Mouse (Mus musculus) embryonic facial prominence, embryonic 15.5 days (tissue): ENCODE measurements around the gene Ccl12. TPM values are rescaled to one million over a fixed set of nuclear protein-coding genes. Genes with fewer than 3 reads are reported as not detected.

Experiments used
- ATAC-seq: fragments of 200-750 bp; cut with Nextera tagmentation; 2 replicates; pipeline ENCODE4 v1.8.0; 2017; ENCODE audit warnings: low read depth, moderate TSS enrichment; ENCODE audit not compliant: insufficient number of reproducible peaks, low FRiP score, low TSS enrichment
- H3K27ac ChIP-seq: fragments of 300-500 bp; sonication (generic); replicated peaks from 2 replicates; pipeline ENCODE4 v1.5.1; 2015; ENCODE audit warnings: mild to moderate bottlenecking, inconsistent platforms
- H3K27me3 ChIP-seq: fragments of 300-500 bp; sonication (generic); 2 replicates; pipeline ENCODE4 v1.6.1; 2015; ENCODE audit warnings: inconsistent platforms
- H3K36me3 ChIP-seq: fragments of 300-500 bp; sonication (generic); 2 replicates; pipeline ENCODE4 v1.6.1; 2015; ENCODE audit warnings: mild to moderate bottlenecking, inconsistent platforms
- H3K4me1 ChIP-seq: fragments of 300-500 bp; sonication (generic); 2 replicates; pipeline ENCODE4 v1.6.1; 2015; ENCODE audit warnings: inconsistent platforms
- H3K4me2 ChIP-seq: fragments of 300-500 bp; sonication (generic); replicated peaks from 2 replicates; pipeline ENCODE4 v1.6.1; 2015; ENCODE audit warnings: mild to moderate bottlenecking, inconsistent platforms
- H3K4me3 ChIP-seq: fragments of 300-500 bp; sonication (generic); replicated peaks from 2 replicates; pipeline ENCODE4 v1.5.1; 2015; ENCODE audit warnings: mild to moderate bottlenecking, inconsistent platforms
- H3K9ac ChIP-seq: fragments of 300-500 bp; sonication (generic); 2 replicates; pipeline ENCODE4 v1.6.1; 2015; ENCODE audit warnings: inconsistent platforms
- H3K9me3 ChIP-seq: fragments of 300-500 bp; sonication (generic); replicated peaks from 2 replicates; pipeline ENCODE4 v1.6.1; 2016; ENCODE audit warnings: inconsistent platforms
- WGBS: fragments of 180-500 bp; shearing (Covaris S2); methylation state at CpG from one replicate; pipeline ENCODE4 v1.1.7; 2015; 5-methylcytosine and 5-hydroxymethylcytosine counted together
- polyA plus RNA-seq: library from polyadenylated mRNA; unstranded; fragments of >200 nt; fragmentation: Nextera tagmentation; extraction: Ambion mirVana; gene quantifications from 2 replicates; pipeline ENCODE4 v1.2.1, GENCODE M21; 2015

The Ccl12 gene
- 6.1 and 6.2 TPM in 2 replicates for polyA plus RNA-seq

DNA sequence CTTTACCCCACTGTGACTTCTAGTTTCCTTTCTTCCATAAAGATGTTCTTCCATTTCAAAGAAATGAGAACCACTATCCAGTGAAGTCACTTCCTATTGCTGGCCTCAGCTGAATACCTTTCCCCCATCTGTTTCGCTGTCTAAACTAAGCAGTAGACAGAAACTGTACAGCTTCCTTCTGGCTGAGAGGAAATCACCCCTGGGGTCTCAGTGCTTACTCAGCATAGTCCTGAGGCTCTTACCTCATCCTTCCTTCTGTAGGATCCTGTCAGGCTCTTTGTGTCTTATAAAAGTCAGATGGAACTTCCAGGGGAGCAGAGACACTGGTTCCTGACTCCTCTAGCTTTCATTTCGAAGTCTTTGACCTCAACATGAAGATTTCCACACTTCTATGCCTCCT is at the start of gene Ccl12:
Ccl12 (plus strand) TSS at position 317 of the 400 bp plus-strand sequence.
- Histone ChIP-seq H3K4me2 (no peak within 1 kb of the TSS), H3K27ac (no peak within 1 kb of the TSS), H3K4me3 (no peak within 1 kb of the TSS), H3K9me3 (no peaks in the 10 kb centered on the region), H3K4me1 (no peaks in the 10 kb centered on the region), H3K36me3 (no peaks in the 10 kb centered on the region), H3K9ac (no peak within 1 kb of the TSS), H3K27me3 (no peaks in the 10 kb centered on the region)
- ATAC-seq, result no peak
- WGBS, result 58% methylated on average over 2 of the region's 2 CpGs

- 81% methylated on average over 7 of the region's 7 CpGs for WGBS
- Histone ChIP-seq H3K9me3 (no peaks in the 10 kb centered on the region), H3K27ac (no peak overlapping the region), H3K4me2 (no peak overlapping the region), H3K36me3 (no peaks in the 10 kb centered on the region), H3K4me1 (no peaks in the 10 kb centered on the region), H3K27me3 (no peaks in the 10 kb centered on the region), H3K4me3 (no peak overlapping the region), H3K9ac (no peak overlapping the region)
- ATAC-seq, result no peak
Observed at GRCm38 (mm10) chr11:82053849-82054248, 47.8 kb upstream of the Ccl12 start.

DNA sequence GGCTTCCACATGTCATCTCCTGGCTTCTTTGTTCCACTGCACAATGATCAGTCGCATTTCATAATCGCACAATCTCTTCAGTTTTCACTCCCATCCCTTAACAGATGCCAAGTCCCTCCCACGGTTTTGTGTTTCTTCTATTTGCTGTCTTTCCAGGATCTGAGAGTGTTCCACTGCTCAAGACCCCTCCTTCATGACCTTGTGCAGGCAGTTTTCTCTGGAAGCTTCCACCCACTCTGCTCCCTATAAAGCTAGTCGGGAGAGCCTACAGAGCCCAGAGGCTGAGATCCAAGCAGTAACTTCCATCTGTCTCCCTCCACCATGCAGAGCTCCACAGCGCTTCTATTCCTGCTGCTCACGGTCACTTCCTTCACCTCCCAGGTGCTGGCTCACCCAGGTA is 44.0 kb upstream of the Ccl12 start, which contains the start of gene Ccl11:
Ccl11 (plus strand) TSS at position 178 of the 400 bp plus-strand sequence.
- Histone ChIP-seq H3K9ac (no peak within 1 kb of the TSS), H3K4me2 (no peak within 1 kb of the TSS)

GRCm38 (mm10) chr11:82062226-82062625 is 39.4 kb upstream of the Ccl12 start:
- no peak overlapping the region for H3K9ac ChIP-seq
- H3K9me3 ChIP-seq, result no peaks in the 10 kb centered on the region
- H3K4me1 ChIP-seq, result no peaks in the 10 kb centered on the region
- H3K4me3 ChIP-seq, result no peak overlapping the region
- no peak overlapping the region for H3K4me2 ChIP-seq
- peaks cover 3% of the 10 kb centered on the region; the same call in 1 of the 2 replicates for H3K27me3 ChIP-seq
- WGBS, result 34% methylated on average over 3 of the region's 3 CpGs
- no peak overlapping the region for H3K27ac ChIP-seq
- ATAC-seq, result no peak
- H3K36me3 ChIP-seq, result no peaks in the 10 kb centered on the region

More for the DNA sequence above, 44.0 kb upstream of the Ccl12 start, which contains the start of gene Ccl11:
- H3K9me3 ChIP-seq, result no peaks in the 10 kb centered on the region
- no peak for ATAC-seq
- H3K27me3 ChIP-seq, result no peaks in the 10 kb centered on the region
- H3K4me1 ChIP-seq, result no peaks in the 10 kb centered on the region
- no peak within 1 kb of the TSS for H3K4me3 ChIP-seq
- WGBS, result 67% methylated on average over 6 of the region's 6 CpGs
- no peak within 1 kb of the TSS for H3K27ac ChIP-seq
- H3K36me3 ChIP-seq, result no peaks in the 10 kb centered on the region

DNA sequence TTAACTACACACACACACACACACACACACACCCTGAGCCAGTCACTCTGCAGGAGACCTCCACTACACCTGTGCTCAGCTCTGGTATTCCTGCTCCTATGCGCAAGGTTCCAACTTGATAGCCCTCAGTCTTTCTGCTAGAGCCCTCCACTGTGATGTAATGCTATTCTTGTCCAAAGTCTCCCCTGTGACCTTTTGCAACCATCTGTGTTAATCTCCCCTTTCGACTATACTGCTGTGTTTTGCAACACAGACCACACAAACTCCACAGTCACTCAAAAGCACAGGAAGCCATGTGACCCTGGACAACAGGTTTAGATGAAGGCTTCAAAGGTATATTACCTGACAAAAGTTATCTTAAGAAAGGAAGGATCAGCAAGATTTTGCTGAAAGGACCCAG is 38.2 kb upstream of the Ccl12 start:
- WGBS, result 83% methylated on average over 2 of the region's 2 CpGs
- Histone ChIP-seq H3K4me2 (no peak overlapping the region), H3K27me3 (peaks cover 3% of the 10 kb centered on the region; the same call in 1 of the 2 replicates), H3K9me3 (no peaks in the 10 kb centered on the region), H3K36me3 (no peaks in the 10 kb centered on the region), H3K4me3 (no peak overlapping the region), H3K4me1 (no peaks in the 10 kb centered on the region), H3K27ac (no peak overlapping the region), H3K9ac (no peak overlapping the region)
- ATAC-seq, result no peak

- no peak overlapping the region for H3K27ac ChIP-seq
- H3K9ac ChIP-seq, result no peak overlapping the region
- H3K36me3 ChIP-seq, result no peaks in the 10 kb centered on the region
- H3K27me3 ChIP-seq, result peaks cover 3% of the 10 kb centered on the region; the same call in 1 of the 2 replicates
- 78% methylated on average over 7 of the region's 7 CpGs for WGBS
- no peak overlapping the region for H3K4me3 ChIP-seq
- ATAC-seq, result no peak
- H3K9me3 ChIP-seq, result no peaks in the 10 kb centered on the region
- no peak overlapping the region for H3K4me2 ChIP-seq
- H3K4me1 ChIP-seq, result no peaks in the 10 kb centered on the region
Observed at GRCm38 (mm10) chr11:82066953-82067571, 34.6 kb upstream of the Ccl12 start.

- H3K27me3 ChIP-seq, result peaks cover 3% of the 10 kb centered on the region; the same call in 1 of the 2 replicates
- no peak overlapping the region for H3K9ac ChIP-seq
- H3K4me1 ChIP-seq, result no peaks in the 10 kb centered on the region
- ATAC-seq, result no peak
- no peaks in the 10 kb centered on the region for H3K9me3 ChIP-seq
- H3K36me3 ChIP-seq, result no peaks in the 10 kb centered on the region
- WGBS, result 80% methylated on average over 3 of the region's 3 CpGs
- H3K4me2 ChIP-seq, result no peak overlapping the region
- H3K4me3 ChIP-seq, result no peak overlapping the region
- no peak overlapping the region for H3K27ac ChIP-seq
Observed at GRCm38 (mm10) chr11:82071076-82071475, 30.6 kb upstream of the Ccl12 start.

GRCm38 (mm10) chr11:82072374-82072773 is 29.3 kb upstream of the Ccl12 start:
- Histone ChIP-seq H3K27me3 (no peaks in the 10 kb centered on the region), H3K9me3 (no peaks in the 10 kb centered on the region), H3K4me3 (no peak overlapping the region), H3K4me2 (no peak overlapping the region), H3K4me1 (no peaks in the 10 kb centered on the region), H3K36me3 (no peaks in the 10 kb centered on the region), H3K27ac (no peak overlapping the region), H3K9ac (no peak overlapping the region)
- ATAC-seq, result no peak
- 68% methylated on average over 1 of the region's 1 CpGs for WGBS

DNA sequence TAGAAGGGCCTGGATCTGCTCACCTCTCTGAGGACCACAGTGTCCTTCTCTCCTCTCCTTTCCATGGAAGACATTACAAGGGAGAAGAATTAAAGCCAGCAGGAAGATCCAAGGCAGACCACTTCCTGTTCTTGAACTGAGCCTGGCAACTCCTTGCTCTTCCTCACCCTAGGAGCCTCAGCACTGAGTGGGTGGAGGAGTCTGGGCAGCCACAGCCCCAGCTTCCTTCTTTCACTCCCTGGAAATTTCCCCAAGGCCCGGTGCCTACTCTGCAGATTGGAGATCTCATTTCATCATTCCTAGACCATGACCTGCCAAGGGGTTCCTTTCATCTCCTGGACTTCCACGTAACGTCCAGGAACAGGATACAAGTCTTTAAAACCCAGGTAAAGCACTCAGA is 28.7 kb upstream of the Ccl12 start:
- WGBS, result 72% methylated on average over 3 of the region's 3 CpGs

GRCm38 (mm10) chr11:82073686-82074085 is 28.0 kb upstream of the Ccl12 start:
- Histone ChIP-seq H3K9ac (no peak overlapping the region), H3K4me2 (no peak overlapping the region), H3K27ac (no peak overlapping the region), H3K9me3 (no peaks in the 10 kb centered on the region), H3K4me3 (no peak overlapping the region), H3K27me3 (no peaks in the 10 kb centered on the region), H3K4me1 (peaks cover 7% of the 10 kb centered on the region), H3K36me3 (no peaks in the 10 kb centered on the region)
- WGBS, result 63% methylated on average over 3 of the region's 3 CpGs
- no peak for ATAC-seq

More for the DNA sequence above, 28.7 kb upstream of the Ccl12 start:
- Histone ChIP-seq H3K9ac (no peak overlapping the region), H3K27ac (no peak overlapping the region), H3K9me3 (no peaks in the 10 kb centered on the region), H3K36me3 (no peaks in the 10 kb centered on the region), H3K4me1 (peaks cover 5% of the 10 kb centered on the region), H3K4me2 (no peak overlapping the region), H3K27me3 (no peaks in the 10 kb centered on the region), H3K4me3 (no peak overlapping the region)
- ATAC-seq, result no peak

- peaks cover 7% of the 10 kb centered on the region for H3K4me1 ChIP-seq
- no peak for ATAC-seq
- no peaks in the 10 kb centered on the region for H3K27me3 ChIP-seq
- H3K27ac ChIP-seq, result no peak overlapping the region
- H3K4me2 ChIP-seq, result no peak overlapping the region
- no peaks in the 10 kb centered on the region for H3K9me3 ChIP-seq
- no peak overlapping the region for H3K9ac ChIP-seq
- H3K36me3 ChIP-seq, result no peaks in the 10 kb centered on the region
- 74% methylated on average over 3 of the region's 3 CpGs for WGBS
- H3K4me3 ChIP-seq, result no peak overlapping the region
Observed at GRCm38 (mm10) chr11:82077031-82077430, 24.6 kb upstream of the Ccl12 start.

DNA sequence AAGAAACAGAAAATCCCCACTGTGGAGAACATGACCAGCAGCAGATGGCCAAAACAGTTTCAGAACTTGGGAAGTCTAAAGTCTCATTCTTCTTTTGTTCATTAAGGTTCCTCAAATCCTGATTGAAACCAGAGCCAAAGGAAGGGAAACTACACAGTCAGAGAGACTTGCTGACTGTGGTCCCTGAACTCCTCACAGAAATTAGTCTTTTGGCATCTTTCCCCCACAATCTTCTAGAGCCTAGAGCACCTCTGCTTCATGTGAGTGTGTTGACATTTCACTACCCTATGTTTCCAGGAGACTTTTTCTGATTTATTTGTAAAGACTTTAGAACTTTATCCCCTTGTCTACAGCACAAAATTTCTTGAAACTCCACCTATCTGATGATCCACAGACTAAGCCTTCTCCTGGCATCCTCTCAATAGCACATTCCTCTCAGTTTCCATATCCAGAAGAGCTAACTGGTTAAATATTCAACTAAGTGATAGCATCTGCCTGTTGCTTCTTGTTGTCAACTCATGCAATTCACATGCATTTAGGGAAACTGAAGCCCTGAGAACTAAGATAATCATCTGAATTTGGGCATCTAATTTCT is 23.4 kb upstream of the Ccl12 start:
- no peak overlapping the region for H3K4me2 ChIP-seq
- no peak; the same call in 1 of the 2 replicates for ATAC-seq
- no peaks in the 10 kb centered on the region for H3K9me3 ChIP-seq
- no peak overlapping the region for H3K4me3 ChIP-seq
- no peak overlapping the region for H3K9ac ChIP-seq
- H3K4me1 ChIP-seq, result peaks cover 7% of the 10 kb centered on the region
- no peaks in the 10 kb centered on the region for H3K27me3 ChIP-seq
- no peaks in the 10 kb centered on the region for H3K36me3 ChIP-seq
- H3K27ac ChIP-seq, result no peak overlapping the region
